Mouse (Mus musculus) c-Kit-negative CD71-positive TER-119-positive erythroid progenitor cells, embryonic 14.5 days (primary cell): ENCODE measurements around the gene Uqcrc1.

ENCODE experiments used
- DNase-seq: peaks from one replicate; pipeline ENCODE4 v3.0.0-alpha.2; 2013; ENCODE audit warnings: low read depth, low spot score

The Uqcrc1 gene

GRCm38 (mm10) chr9:108985710-108986109 is 49.3 kb downstream of the Uqcrc1 start, which contains the start of gene Ucn2:
Gene Ucn2, plus strand, starts transcription at chr9:108986010.
- DNase-seq, result no peak

GRCm38 (mm10) chr9:108987704-108988350 is 51.4 kb downstream of the Uqcrc1 start:
- DNase-seq, result no peak

- DNase-seq, result no peak
These were observed 53.5 kb downstream of the Uqcrc1 start for GRCm38 (mm10) chr9:108989802-108990461.

GRCm38 (mm10) chr9:108990462-108990820 is 54.0 kb downstream of the Uqcrc1 start:
- DNase-seq, result no peak

- DNase-seq, result peak; percentile 92
These were observed 55.1 kb downstream of the Uqcrc1 start, which contains the start of gene Pfkfb4 for GRCm38 (mm10) chr9:108991428-108992084. Gene Pfkfb4, plus strand, starts transcription at chr9:108991778.

GRCm38 (mm10) chr9:108992085-108992469 is 55.6 kb downstream of the Uqcrc1 start:
- DNase-seq, result no peak

- DNase-seq, result no peak
These were observed 56.4 kb downstream of the Uqcrc1 start for GRCm38 (mm10) chr9:108992620-108993361.

- DNase-seq, result no peak
These were observed 60.0 kb downstream of the Uqcrc1 start for GRCm38 (mm10) chr9:108996411-108996810.

GRCm38 (mm10) chr9:108998287-108999166 is 62.1 kb downstream of the Uqcrc1 start:
- no peak for DNase-seq

- no peak for DNase-seq
These were observed 62.7 kb downstream of the Uqcrc1 start for GRCm38 (mm10) chr9:108999167-108999526.
